Comparison of ENCODE assay signal across 17 mouse cellular contexts in genomic region chrX:94006991-94007390, GRCm38 (mm10). TPM values are rescaled to one million over a fixed set of nuclear protein-coding genes. Genes with fewer than 3 reads are reported as not detected.
DNase-seq lines count a peak whose midpoint lies in the region; ATAC-seq and TF ChIP-seq lines count a peak whose summit lies in the region.
"Had no signal": no experiment of that assay in that cellular context is flagged by ENCODE, and none has a peak within 500 bp of the region (broad histone marks: within the 10 kb centered on the region; RNA-seq: fewer than 3 reads in every experiment).

No protein-coding gene starts in this region.

- no peak overlapping the region for H3K9ac ChIP-seq in liver, embryonic 16.5 days (ENCODE audit: low read depth, low read length)
- no peak overlapping the region for H3K9ac ChIP-seq in forebrain, postnatal 0 days
- no peak overlapping the region for H3K9ac ChIP-seq in midbrain, postnatal 0 days (replicated peaks; ENCODE audit: low read length, poor library complexity, severe bottlenecking)
- H3K9ac ChIP-seq: limb, embryonic 15.5 days had no signal

- no peaks in the 10 kb centered on the region; the same call in 1 of the 2 replicates for H3K27me3 ChIP-seq in liver, embryonic 16.5 days (ENCODE audit: control insufficient read depth, insufficient read depth, low read depth, low read length)
- H3K27me3 ChIP-seq in forebrain, postnatal 0 days (ENCODE audit: insufficient read depth, low read length): no peaks in the 10 kb centered on the region
- H3K27me3 ChIP-seq in midbrain, postnatal 0 days (ENCODE audit: insufficient read depth, low read length): peaks cover 12% of the 10 kb centered on the region

- peak overlapping the region; percentile 38; the same call in 1 of the 2 replicates for H3K27ac ChIP-seq in liver, embryonic 16.5 days (ENCODE audit: low read length)
- H3K27ac ChIP-seq in forebrain, postnatal 0 days (ENCODE audit: low read depth, low read length): no peak overlapping the region
- H3K27ac ChIP-seq in midbrain, postnatal 0 days (ENCODE audit: low read depth, low read length): no peak overlapping the region
- H3K27ac ChIP-seq: limb, embryonic 15.5 days; macrophage had no signal

- 40% methylated on average over 3 of the region's 3 CpGs for WGBS in liver, embryonic 16.5 days (ENCODE audit: insufficient replicate concordance)
- 83% methylated on average over 3 of the region's 3 CpGs for WGBS in forebrain, postnatal 0 days
- 93% methylated on average over 3 of the region's 3 CpGs for WGBS in midbrain, postnatal 0 days

- H3K36me3 ChIP-seq in liver, embryonic 16.5 days (ENCODE audit: control insufficient read depth, insufficient read depth): no peaks in the 10 kb centered on the region
- no peaks in the 10 kb centered on the region for H3K36me3 ChIP-seq in forebrain, postnatal 0 days (ENCODE audit: insufficient read depth)
- H3K36me3 ChIP-seq in midbrain, postnatal 0 days (ENCODE audit: insufficient read depth, low read length): no peaks in the 10 kb centered on the region
- H3K36me3 ChIP-seq: limb, embryonic 15.5 days had no signal

- ATAC-seq in liver, embryonic 16.5 days (ENCODE audit: low read depth): peak; percentile 84
- no peak for ATAC-seq in forebrain, postnatal 0 days
- no peak for ATAC-seq in midbrain, postnatal 0 days (ENCODE audit: low FRiP score)
- ATAC-seq: intestine, postnatal 0 days had no signal

- H3K4me3 ChIP-seq in liver, embryonic 16.5 days (ENCODE audit: low read depth, low read length): no peak overlapping the region
- no peak overlapping the region for H3K4me3 ChIP-seq in forebrain, postnatal 0 days (ENCODE audit: low read depth, low read length)
- no peak overlapping the region for H3K4me3 ChIP-seq in midbrain, postnatal 0 days (ENCODE audit: low read depth, low read length)
- H3K4me3 ChIP-seq: limb, embryonic 15.5 days had no signal

- H3K4me2 ChIP-seq in liver, embryonic 16.5 days (ENCODE audit: low read depth, low read length): peak overlapping the region; percentile 9; the same call in 1 of the 2 replicates
- no peak overlapping the region for H3K4me2 ChIP-seq in forebrain, postnatal 0 days (ENCODE audit: low read depth)
- no peak overlapping the region for H3K4me2 ChIP-seq in midbrain, postnatal 0 days (ENCODE audit: low read depth, low read length, poor library complexity, severe bottlenecking)
- H3K4me2 ChIP-seq: limb, embryonic 15.5 days had no signal

- no peaks in the 10 kb centered on the region for H3K9me3 ChIP-seq in liver, embryonic 16.5 days (replicated peaks; ENCODE audit: control insufficient read depth, low read length)
- H3K9me3 ChIP-seq in forebrain, postnatal 0 days (ENCODE audit: low read length): no peaks in the 10 kb centered on the region
- H3K9me3 ChIP-seq in midbrain, postnatal 0 days (ENCODE audit: low read length): no peaks in the 10 kb centered on the region
- H3K9me3 ChIP-seq: limb, embryonic 15.5 days had no signal

- peaks cover 13% of the 10 kb centered on the region for H3K4me1 ChIP-seq in liver, embryonic 16.5 days (ENCODE audit: control insufficient read depth, low read depth, low read length)
- H3K4me1 ChIP-seq in forebrain, postnatal 0 days (ENCODE audit: insufficient read depth): no peaks in the 10 kb centered on the region
- no peaks in the 10 kb centered on the region for H3K4me1 ChIP-seq in midbrain, postnatal 0 days (ENCODE audit: insufficient read depth, low read length)
- H3K4me1 ChIP-seq: limb, embryonic 15.5 days had no signal

- DNase-seq in adrenal gland, adult 2 months: peak; percentile 55
- no peak for DNase-seq in adrenal gland, adult 8-10 months
- DNase-seq in 416B (ENCODE audit: low read depth): peak; percentile 45
- peak; percentile 40 for DNase-seq in c-Kit-positive CD71-positive TER-119-negative erythroid progenitor cells, embryonic 14.5 days (ENCODE audit: low read depth)
- no peak for DNase-seq in left cerebral cortex, postnatal 14 days (ENCODE audit: low spot score in 2 of 2)
- DNase-seq in forebrain, postnatal 0 days: no peak
- DNase-seq in midbrain, postnatal 0 days (ENCODE audit: low spot score): no peak
- DNase-seq: cerebellum, adult 11-12 months; kidney, postnatal 25 days had no signal

- intact Hi-C loops in left cerebral cortex, postnatal 14 days (cut with DNase I): no loop called here

- TF ChIP-seq CTCF in forebrain, postnatal 0 days (IDR thresholded peaks at IDR 0.05; ENCODE audit: low read depth): no peak
- no peak for TF ChIP-seq CTCF in midbrain, postnatal 0 days (IDR thresholded peaks at IDR 0.05)

RNA-seq across cellular contexts. Expression of gene AU015836, which starts 38.5 kb away (rescaled TPM):
- not detected for total RNA-seq in adrenal gland, adult 2 months (2021)
- polyA plus RNA-seq in adrenal gland, adult 2 months (2012; rRNA removed): not detected in 2 replicates
- total RNA-seq in adrenal gland, adult 8-10 months (2022): not detected
- 0.28 and 0.31 TPM in 2 replicates for polyA plus RNA-seq in liver, embryonic 16.5 days (2015; fragmentation: Nextera tagmentation; extraction: Ambion mirVana)
- total RNA-seq in left cerebral cortex, postnatal 14 days (2021): not detected
- total RNA-seq in forebrain, postnatal 0 days (2014; rRNA removed): not detected in 2 replicates
- polyA plus RNA-seq in forebrain, postnatal 0 days (2015; fragmentation: Nextera tagmentation; extraction: Ambion mirVana): not detected in 2 replicates
- total RNA-seq in midbrain, postnatal 0 days (2014; rRNA removed): not detected in 2 replicates
- not detected in 2 replicates for polyA plus RNA-seq in midbrain, postnatal 0 days (2015; fragmentation: Nextera tagmentation; extraction: Ambion mirVana)
- total RNA-seq: granulocyte monocyte progenitor cell, adult 5-6 weeks; left cerebral cortex, adult 18-20 months had no signal
- polyA plus RNA-seq: cortical plate, adult 2 months; hindbrain, embryonic 11.5 days; macrophage had no signal

Comparison
In these comparisons a context has a peak if more than half of its experiments do, and no peak if none do; other contexts are left out.
1. DNase-seq: peak in adrenal gland, adult 2 months (single experiment), 416B (single experiment) and c-Kit-positive CD71-positive TER-119-negative erythroid progenitor cells, embryonic 14.5 days (single experiment); none in adrenal gland, adult 8-10 months (single experiment), left cerebral cortex, postnatal 14 days (0 of 2), forebrain, postnatal 0 days (single experiment) and midbrain, postnatal 0 days (single experiment).